Mouse (Mus musculus): Measurements from ENCODE around the gene Ddx46.
A peak's percentile ranks its signal among the peaks of the same experiment; 100 is the strongest.

GRCm38 (mm10) chr13:55714501-55715166 is 79.8 kb downstream of the Ddx46 start, which contains the start of gene Txndc15:
- TF ChIP-seq CTCF (IDR thresholded peaks at IDR 0.05; ENCODE audit: extremely low read depth, insufficient read depth, insufficient read length, insufficient replicate concordance) (no peak), POLR2A (IDR thresholded peaks at IDR 0.05; ENCODE audit: low read depth, low read length) (peak; percentile 48)
